Mouse (Mus musculus): ENCODE measurements around the gene Lrrc26. TPM values are rescaled to one million over a fixed set of nuclear protein-coding genes. Genes with fewer than 3 reads are reported as not detected.

The Lrrc26 gene
- polyA plus RNA-seq, 1 experiment from 2014 or later, result not detected

DNA sequence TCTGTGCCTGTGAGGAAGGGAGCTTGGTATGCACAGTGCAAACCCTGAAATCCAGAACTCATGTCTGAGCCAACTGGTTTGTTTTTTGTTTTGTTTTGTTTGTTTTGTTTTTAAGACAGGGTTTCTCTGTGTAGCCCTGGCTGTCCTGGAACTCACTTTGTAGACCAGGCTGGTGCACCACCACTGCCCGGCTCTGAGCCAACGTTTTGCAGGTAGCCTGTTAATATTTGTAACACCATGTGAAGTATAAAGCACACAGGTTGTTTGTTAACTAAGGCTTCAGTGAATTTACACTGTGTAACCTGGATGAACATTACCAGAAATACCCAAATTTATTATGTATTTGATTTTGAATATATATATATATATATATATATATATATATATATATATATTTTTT is 36.3 kb downstream of the Lrrc26 start:
- 75% methylated on average over 2 of the region's 2 CpGs for WGBS (ENCODE audit: insufficient replicate concordance)
- Histone ChIP-seq H3K4me1 (replicated peaks) (peaks cover under 1% of the 10 kb centered on the region), H3K27me3 (peaks cover 13% of the 10 kb centered on the region), H3K9me3 (replicated peaks) (no peaks in the 10 kb centered on the region), H3K36me3 (no peaks in the 10 kb centered on the region), H3K9ac (no peak overlapping the region), H3K4me2 (no peak overlapping the region), H3K27ac (no peak overlapping the region), H3K4me3 (replicated peaks) (no peak overlapping the region)
- DNase-seq (no peak), ATAC-seq (ENCODE audit: low read depth) (no peak)

DNA sequence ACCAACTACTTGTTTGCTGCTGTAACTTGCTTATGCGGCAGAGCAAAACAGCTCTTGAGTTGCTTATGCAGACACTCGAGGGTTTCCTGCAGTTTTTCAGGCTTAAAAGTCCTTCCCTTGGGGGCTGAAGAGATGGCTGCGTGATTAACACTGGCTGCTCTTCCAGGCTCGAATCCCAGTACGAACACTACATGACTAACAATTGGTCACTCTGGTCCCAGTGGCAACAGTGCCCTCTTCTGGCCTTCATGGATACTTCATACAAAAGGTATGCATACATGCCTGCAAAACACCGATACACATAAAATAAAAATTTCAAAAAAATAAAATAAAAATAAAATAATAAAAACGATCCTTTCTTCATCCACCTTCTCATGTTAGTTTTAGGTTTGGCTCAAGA is 38.7 kb downstream of the Lrrc26 start:
- peak; percentile 23 for DNase-seq
- no peaks in the 10 kb centered on the region for H3K36me3 ChIP-seq
- H3K4me1 ChIP-seq (replicated peaks), result peaks cover 13% of the 10 kb centered on the region
- no peak for ATAC-seq (ENCODE audit: low read depth)
- no peak overlapping the region for H3K27ac ChIP-seq
- H3K4me2 ChIP-seq, result no peak overlapping the region
- H3K4me3 ChIP-seq (replicated peaks), result no peak overlapping the region
- 31% methylated on average over 7 of the region's 7 CpGs for WGBS (ENCODE audit: insufficient replicate concordance)
- no peak overlapping the region for H3K9ac ChIP-seq
- H3K27me3 ChIP-seq, result 0 out of 2 replicates have a peak, but pooled peaks cover 3% of the 10 kb centered on the region
- H3K9me3 ChIP-seq (replicated peaks), result no peaks in the 10 kb centered on the region

GRCm38 (mm10) chr2:25331470-25331869 is 41.8 kb downstream of the Lrrc26 start:
- Histone ChIP-seq H3K27me3 (no peaks in the 10 kb centered on the region), H3K27ac (0 out of 2 replicates have a peak overlapping the region, but pooled peaks have one; percentile 84), H3K4me3 (replicated peaks) (peak overlapping the region; percentile 88), H3K9ac (peak overlapping the region; percentile 92), H3K36me3 (peaks cover 29% of the 10 kb centered on the region), H3K9me3 (replicated peaks) (no peaks in the 10 kb centered on the region), H3K4me1 (replicated peaks) (peaks cover 30% of the 10 kb centered on the region), H3K4me2 (peak overlapping the region; percentile 91)
- DNase-seq, result no peak
- WGBS (ENCODE audit: insufficient replicate concordance), result 42% methylated on average over 9 of the region's 9 CpGs
- ATAC-seq (ENCODE audit: low read depth), result no peak

DNA sequence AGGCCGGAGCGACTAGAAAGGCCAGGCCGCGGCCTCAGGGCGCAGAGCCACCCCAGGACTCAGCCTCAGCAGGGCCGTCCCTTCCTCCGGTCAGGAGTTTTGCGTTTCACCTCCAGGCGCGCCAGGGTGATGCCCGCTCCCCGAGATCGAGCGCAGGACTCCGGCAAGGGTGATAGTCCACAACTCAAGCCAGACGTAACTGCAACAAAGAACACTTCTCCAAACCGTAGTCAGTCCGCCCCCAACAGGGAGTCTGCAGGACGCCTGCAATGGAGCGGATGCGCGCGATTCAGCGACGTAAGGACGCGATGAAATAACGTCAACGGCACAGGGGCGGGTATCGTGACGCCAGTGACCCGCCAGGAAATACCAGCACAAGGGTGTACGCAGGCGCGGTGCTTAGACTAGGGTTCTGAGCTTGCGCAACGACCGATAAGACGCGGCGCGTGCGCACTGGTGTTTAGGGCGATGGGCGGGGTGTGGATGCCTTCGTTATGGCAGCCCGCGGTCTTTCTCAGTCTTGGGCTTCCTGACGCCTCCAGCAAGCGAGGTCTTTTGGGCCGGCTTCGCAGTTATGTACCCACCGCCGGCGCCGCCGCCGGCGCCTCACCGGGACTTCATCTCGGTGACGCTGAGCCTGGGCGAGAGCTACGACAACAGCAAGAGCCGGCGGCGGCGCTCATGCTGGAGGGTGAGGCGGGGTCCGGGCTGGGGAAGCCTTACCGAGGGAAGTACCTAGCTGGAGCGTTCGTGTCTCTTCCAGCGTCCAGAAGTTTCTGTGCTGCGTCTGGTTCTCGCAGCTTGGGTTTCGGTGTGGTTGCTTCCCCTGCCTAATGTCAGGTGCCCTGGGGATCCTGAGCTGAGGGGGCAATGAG is 42.8 kb downstream of the Lrrc26 start, which contains the start of gene Man1b1:
Man1b1 (plus strand) TSS at position 53 of the 875 bp plus-strand sequence.
- ATAC-seq (ENCODE audit: low read depth), result peak; percentile 97
- Histone ChIP-seq H3K27me3 (no peaks in the 10 kb centered on the region), H3K9ac (peak within 1 kb of the TSS; percentile 92), H3K4me3 (replicated peaks) (peak within 1 kb of the TSS; percentile 88), H3K4me1 (replicated peaks) (peaks cover 30% of the 10 kb centered on the region), H3K4me2 (peak within 1 kb of the TSS; percentile 91), H3K36me3 (peaks cover 40% of the 10 kb centered on the region), H3K9me3 (replicated peaks) (no peaks in the 10 kb centered on the region), H3K27ac (peak within 1 kb of the TSS; percentile 84)
- DNase-seq, result peak; percentile 99
- WGBS (ENCODE audit: insufficient replicate concordance), result under 1% methylated on average over 78 of the region's 78 CpGs

- no peak for ATAC-seq (ENCODE audit: low read depth)
- H3K27ac ChIP-seq, result peak overlapping the region; percentile 72; the same call in 1 of the 2 replicates
Measured at GRCm38 (mm10) chr2:25333569-25333968, 43.9 kb downstream of the Lrrc26 start.

GRCm38 (mm10) chr2:25338303-25338702 is 48.6 kb downstream of the Lrrc26 start:
- Histone ChIP-seq H3K4me3 (replicated peaks) (no peak overlapping the region), H3K9ac (no peak overlapping the region), H3K4me2 (no peak overlapping the region), H3K27me3 (no peaks in the 10 kb centered on the region), H3K36me3 (peaks cover 89% of the 10 kb centered on the region), H3K27ac (no peak overlapping the region), H3K9me3 (replicated peaks) (no peaks in the 10 kb centered on the region), H3K4me1 (replicated peaks) (peaks cover 18% of the 10 kb centered on the region)
- DNase-seq (no peak), ATAC-seq (ENCODE audit: low read depth) (no peak)
- WGBS (ENCODE audit: insufficient replicate concordance), result 92% methylated on average over 6 of the region's 6 CpGs

More at GRCm38 (mm10) chr2:25333569-25333968, 43.9 kb downstream of the Lrrc26 start:
- Histone ChIP-seq H3K4me1 (replicated peaks) (peaks cover 30% of the 10 kb centered on the region), H3K36me3 (peaks cover 50% of the 10 kb centered on the region), H3K4me3 (replicated peaks) (peak overlapping the region; percentile 88), H3K27me3 (no peaks in the 10 kb centered on the region), H3K9ac (peak overlapping the region; percentile 85), H3K4me2 (peak overlapping the region; percentile 91), H3K9me3 (replicated peaks) (no peaks in the 10 kb centered on the region)
- WGBS (ENCODE audit: insufficient replicate concordance), result 72% methylated on average over 2 of the region's 2 CpGs
- DNase-seq, result no peak

Other genes starting within 250 kb of the Lrrc26 start
- 8.0 and 10.2 TPM in 2 replicates for gene Nsmf, start 235.6 kb upstream of the Lrrc26 start, polyA plus RNA-seq (2015; fragmentation: Nextera tagmentation; extraction: Ambion mirVana)
- gene Entpd8, start 209.6 kb upstream of the Lrrc26 start, polyA plus RNA-seq (2015; fragmentation: Nextera tagmentation; extraction: Ambion mirVana), result 1.6 and 2.2 TPM in 2 replicates
- 1.1 and 1.6 TPM in 2 replicates for gene Noxa1, start 194.8 kb upstream of the Lrrc26 start, polyA plus RNA-seq (2015; fragmentation: Nextera tagmentation; extraction: Ambion mirVana)
- gene Nrarp, start 109.2 kb upstream of the Lrrc26 start, polyA plus RNA-seq (2015; fragmentation: Nextera tagmentation; extraction: Ambion mirVana), result 2.5 and 2.6 TPM in 2 replicates
- gene Tor4a, start 93.0 kb upstream of the Lrrc26 start, polyA plus RNA-seq (2015; fragmentation: Nextera tagmentation; extraction: Ambion mirVana), result 5.5 and 6.0 TPM in 2 replicates
- 42.8 and 43.3 TPM in 2 replicates for gene Nelfb, start 78.4 kb upstream of the Lrrc26 start, polyA plus RNA-seq (2015; fragmentation: Nextera tagmentation; extraction: Ambion mirVana)
- gene Stpg3, start 75.3 kb upstream of the Lrrc26 start, polyA plus RNA-seq (2015; fragmentation: Nextera tagmentation; extraction: Ambion mirVana), result not detected in 2 replicates
- gene Fam166a, start 71.2 kb upstream of the Lrrc26 start, polyA plus RNA-seq (2015; fragmentation: Nextera tagmentation; extraction: Ambion mirVana), result not detected in 2 replicates
- 835 and 850 TPM in 2 replicates for gene Tubb4b, start 65.2 kb upstream of the Lrrc26 start, polyA plus RNA-seq (2015; fragmentation: Nextera tagmentation; extraction: Ambion mirVana)
- not detected in 2 replicates for gene Slc34a3, start 55.6 kb upstream of the Lrrc26 start, polyA plus RNA-seq (2015; fragmentation: Nextera tagmentation; extraction: Ambion mirVana)
- gene Rnf224, start 53.1 kb upstream of the Lrrc26 start, polyA plus RNA-seq (2015; fragmentation: Nextera tagmentation; extraction: Ambion mirVana), result not detected in 2 replicates
- gene Rnf208, start 47.7 kb upstream of the Lrrc26 start, polyA plus RNA-seq (2015; fragmentation: Nextera tagmentation; extraction: Ambion mirVana), result 0.60 and 0.74 TPM in 2 replicates
- gene Cysrt1, start 47.5 kb upstream of the Lrrc26 start, polyA plus RNA-seq (2015; fragmentation: Nextera tagmentation; extraction: Ambion mirVana), result not detected in 2 replicates
- gene AL732309.1, start 43.1 kb upstream of the Lrrc26 start, polyA plus RNA-seq (2015; fragmentation: Nextera tagmentation; extraction: Ambion mirVana), result 2.1 and 2.7 TPM in 2 replicates
- gene Tmem203, start 34.5 kb upstream of the Lrrc26 start, polyA plus RNA-seq (2015; fragmentation: Nextera tagmentation; extraction: Ambion mirVana), result 13.5 and 14.7 TPM in 2 replicates
- gene Tprn, start 27.3 kb upstream of the Lrrc26 start, polyA plus RNA-seq (2015; fragmentation: Nextera tagmentation; extraction: Ambion mirVana), result 5.6 and 6.1 TPM in 2 replicates
- 158 and 162 TPM in 2 replicates for gene Ssna1, start 17.5 kb upstream of the Lrrc26 start, polyA plus RNA-seq (2015; fragmentation: Nextera tagmentation; extraction: Ambion mirVana)
- 50.5 and 51.0 TPM in 2 replicates for gene Anapc2, start 17.4 kb upstream of the Lrrc26 start, polyA plus RNA-seq (2015; fragmentation: Nextera tagmentation; extraction: Ambion mirVana)
- gene Tmem210, start 1.8 kb upstream of the Lrrc26 start, polyA plus RNA-seq (2015; fragmentation: Nextera tagmentation; extraction: Ambion mirVana), result not detected in 2 replicates
- gene Grin1, start 29.3 kb downstream of the Lrrc26 start, polyA plus RNA-seq (2015; fragmentation: Nextera tagmentation; extraction: Ambion mirVana), result 0.12 and 0.41 TPM in 2 replicates
- 18.8 and 27.1 TPM in 2 replicates for gene Man1b1, start 42.4 kb downstream of the Lrrc26 start, polyA plus RNA-seq (2015; fragmentation: Nextera tagmentation; extraction: Ambion mirVana)
- gene Dpp7, start 66.4 kb downstream of the Lrrc26 start, polyA plus RNA-seq (2015; fragmentation: Nextera tagmentation; extraction: Ambion mirVana), result 9.0 and 10.5 TPM in 2 replicates
- gene Uap1l1, start 75.8 kb downstream of the Lrrc26 start, polyA plus RNA-seq (2015; fragmentation: Nextera tagmentation; extraction: Ambion mirVana), result 13.4 and 16.1 TPM in 2 replicates
- 30.0 and 30.6 TPM in 2 replicates for gene Sapcd2, start 82.4 kb downstream of the Lrrc26 start, polyA plus RNA-seq (2015; fragmentation: Nextera tagmentation; extraction: Ambion mirVana)
- gene Entpd2, start 106.0 kb downstream of the Lrrc26 start, polyA plus RNA-seq (2015; fragmentation: Nextera tagmentation; extraction: Ambion mirVana), result 0.40 and 0.41 TPM in 2 replicates
- 4.2 and 5.1 TPM in 2 replicates for gene Npdc1, start 109.4 kb downstream of the Lrrc26 start, polyA plus RNA-seq (2015; fragmentation: Nextera tagmentation; extraction: Ambion mirVana)
- gene Fut7, start 133.4 kb downstream of the Lrrc26 start, polyA plus RNA-seq (2015; fragmentation: Nextera tagmentation; extraction: Ambion mirVana), result 0.56 and 0.97 TPM in 2 replicates
- gene Abca2, start 138.8 kb downstream of the Lrrc26 start, polyA plus RNA-seq (2015; fragmentation: Nextera tagmentation; extraction: Ambion mirVana), result 1.4 and 1.6 TPM in 2 replicates
- 0.21 and 0.25 TPM in 2 replicates for gene Clic3, start 166.9 kb downstream of the Lrrc26 start, polyA plus RNA-seq (2015; fragmentation: Nextera tagmentation; extraction: Ambion mirVana)
- 7.2 and 7.7 TPM in 2 replicates for gene Paxx, start 171.2 kb downstream of the Lrrc26 start, polyA plus RNA-seq (2015; fragmentation: Nextera tagmentation; extraction: Ambion mirVana)
- gene Ptgds, start 180.1 kb downstream of the Lrrc26 start, polyA plus RNA-seq (2015; fragmentation: Nextera tagmentation; extraction: Ambion mirVana), result 0.38 TPM in 1 of 2 replicates, not detected in the other
- not detected in 2 replicates for gene Lcn12, start 204.0 kb downstream of the Lrrc26 start, polyA plus RNA-seq (2015; fragmentation: Nextera tagmentation; extraction: Ambion mirVana)
- 27.9 and 31.1 TPM in 2 replicates for gene Fbxw5, start 210.8 kb downstream of the Lrrc26 start, polyA plus RNA-seq (2015; fragmentation: Nextera tagmentation; extraction: Ambion mirVana)
- gene C8g, start 211.8 kb downstream of the Lrrc26 start, polyA plus RNA-seq (2015; fragmentation: Nextera tagmentation; extraction: Ambion mirVana), result 25.8 and 26.8 TPM in 2 replicates